Comparison of ENCODE assay signal across 8 mouse cellular contexts in the genomic region with DNA sequence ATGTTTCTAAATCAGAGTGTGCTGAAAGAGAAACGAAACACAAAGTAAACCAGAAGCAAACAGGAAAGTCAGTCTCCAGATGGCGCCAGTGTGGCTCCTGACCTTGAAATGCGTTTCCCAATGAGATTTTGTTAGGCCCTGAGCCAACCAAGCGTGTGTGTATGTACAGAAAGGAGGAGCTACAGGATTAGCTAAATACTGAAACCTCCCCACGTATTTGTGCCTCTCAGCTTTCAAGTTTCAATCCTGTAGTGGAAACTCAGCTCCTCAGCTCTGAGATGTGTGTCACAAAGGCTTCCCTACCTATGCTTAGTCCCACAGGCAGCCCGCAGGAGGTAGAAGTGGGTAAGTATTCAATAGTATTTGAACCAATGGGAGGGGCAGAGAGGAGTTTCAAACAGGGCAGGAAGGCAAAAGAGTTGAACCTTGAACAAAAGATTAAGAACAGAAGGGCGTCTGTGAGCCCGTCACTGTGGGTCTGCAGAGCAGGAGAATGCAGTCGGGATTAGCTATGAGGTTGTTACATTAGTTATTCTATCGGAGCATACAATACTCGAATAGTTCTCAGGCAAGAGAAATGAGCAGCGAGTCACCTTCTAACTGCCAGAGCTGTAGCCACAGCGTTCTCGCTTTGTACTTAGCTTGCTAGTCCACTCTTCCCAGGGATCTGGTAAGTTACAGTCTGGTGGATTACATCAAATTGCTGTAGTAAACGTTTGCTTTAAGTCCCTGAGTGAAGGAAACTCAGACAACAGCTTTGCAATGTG. TPM values are rescaled to one million over a fixed set of nuclear protein-coding genes. Genes with fewer than 3 reads are reported as not detected.
DNase-seq lines count a peak whose midpoint lies in the region; ATAC-seq lines count a peak whose summit lies in the region.

Gene Clec2d (plus strand): TSS at position 213 of the 767 bp plus-strand sequence.

- ATAC-seq in intestine, embryonic 15.5 days: peak; percentile 92
- ATAC-seq in midbrain, embryonic 12.5 days (ENCODE audit: low FRiP score, low read depth): peak; percentile 90

- peak; percentile 53 to 79 for DNase-seq in urinary bladder, adult 18-20 months (ENCODE audit: low spot score in 2 of 2)
- DNase-seq in urinary bladder, postnatal 10 days (ENCODE audit: low spot score): no peak
- peak; percentile 72 for DNase-seq in embryonic facial prominence, embryonic 10.5 days (ENCODE audit: low spot score)
- DNase-seq in gastrocnemius, postnatal 4 days (ENCODE audit: low spot score in 2 of 2): peak; percentile 45 to 81
- DNase-seq in limb, embryonic 10.5 days (ENCODE audit: low spot score): peak; percentile 43
- DNase-seq in skeletal muscle tissue, adult 2 months (ENCODE audit: low read depth, low spot score): peak; percentile 99

- H3K27me3 ChIP-seq in embryonic facial prominence, embryonic 10.5 days (replicated peaks; ENCODE audit: low read depth, poor library complexity, severe bottlenecking): no peaks in the 10 kb centered on the region
- H3K27me3 ChIP-seq in intestine, embryonic 15.5 days (replicated peaks): no peaks in the 10 kb centered on the region
- no peaks in the 10 kb centered on the region for H3K27me3 ChIP-seq in limb, embryonic 10.5 days (ENCODE audit: low read depth, poor library complexity, severe bottlenecking)
- H3K27me3 ChIP-seq in midbrain, embryonic 12.5 days: no peaks in the 10 kb centered on the region

- H3K4me2 ChIP-seq in intestine, embryonic 15.5 days (replicated peaks): peak within 1 kb of the TSS; percentile 41
- H3K4me2 ChIP-seq in midbrain, embryonic 12.5 days (replicated peaks): peak within 1 kb of the TSS; percentile 51

- no peaks in the 10 kb centered on the region for H3K36me3 ChIP-seq in embryonic facial prominence, embryonic 10.5 days (replicated peaks)
- 0 out of 2 replicates have a peak, but pooled peaks cover 5% of the 10 kb centered on the region for H3K36me3 ChIP-seq in intestine, embryonic 15.5 days
- no peaks in the 10 kb centered on the region for H3K36me3 ChIP-seq in limb, embryonic 10.5 days
- no peaks in the 10 kb centered on the region for H3K36me3 ChIP-seq in midbrain, embryonic 12.5 days

- peak within 1 kb of the TSS; percentile 62 for H3K9ac ChIP-seq in intestine, embryonic 15.5 days
- no peak within 1 kb of the TSS; the same call in 1 of the 2 replicates for H3K9ac ChIP-seq in midbrain, embryonic 12.5 days (replicated peaks)

- H3K4me1 ChIP-seq in embryonic facial prominence, embryonic 10.5 days: 0 out of 2 replicates have a peak, but pooled peaks cover 7% of the 10 kb centered on the region
- H3K4me1 ChIP-seq in intestine, embryonic 15.5 days (replicated peaks): 0 out of 2 replicates have a peak, but pooled peaks cover 2% of the 10 kb centered on the region
- 0 out of 2 replicates have a peak, but pooled peaks cover 5% of the 10 kb centered on the region for H3K4me1 ChIP-seq in limb, embryonic 10.5 days
- H3K4me1 ChIP-seq in midbrain, embryonic 12.5 days: peaks cover 9% of the 10 kb centered on the region; the same call in 1 of the 2 replicates

- peak within 1 kb of the TSS; percentile 86 for H3K27ac ChIP-seq in embryonic facial prominence, embryonic 10.5 days (replicated peaks)
- H3K27ac ChIP-seq in intestine, embryonic 15.5 days: peak within 1 kb of the TSS; percentile 91
- H3K27ac ChIP-seq in limb, embryonic 10.5 days: peak within 1 kb of the TSS; percentile 79
- H3K27ac ChIP-seq in midbrain, embryonic 12.5 days (replicated peaks): peak within 1 kb of the TSS; percentile 86

- H3K4me3 ChIP-seq in embryonic facial prominence, embryonic 10.5 days: peak within 1 kb of the TSS; percentile 52
- peak within 1 kb of the TSS; percentile 44 for H3K4me3 ChIP-seq in intestine, embryonic 15.5 days (replicated peaks)
- H3K4me3 ChIP-seq in limb, embryonic 10.5 days: peak within 1 kb of the TSS; percentile 39
- peak within 1 kb of the TSS; percentile 35 for H3K4me3 ChIP-seq in midbrain, embryonic 12.5 days

- WGBS in embryonic facial prominence, embryonic 10.5 days: 7% methylated on average over 15 of the region's 15 CpGs
- 4% methylated on average over 15 of the region's 15 CpGs for WGBS in intestine, embryonic 15.5 days
- WGBS in limb, embryonic 10.5 days: 22% methylated on average over 15 of the region's 15 CpGs
- WGBS in midbrain, embryonic 12.5 days: 2% methylated on average over 15 of the region's 15 CpGs

- H3K9me3 ChIP-seq in embryonic facial prominence, embryonic 10.5 days: no peaks in the 10 kb centered on the region
- H3K9me3 ChIP-seq in intestine, embryonic 15.5 days: no peaks in the 10 kb centered on the region
- no peaks in the 10 kb centered on the region for H3K9me3 ChIP-seq in limb, embryonic 10.5 days (replicated peaks)
- no peaks in the 10 kb centered on the region for H3K9me3 ChIP-seq in midbrain, embryonic 12.5 days

RNA-seq across cellular contexts. Expression of gene Clec2d, which starts in this region (rescaled TPM):
- polyA plus RNA-seq in embryonic facial prominence, embryonic 10.5 days (2016; fragmentation: Nextera tagmentation; extraction: Ambion mirVana): not detected in 2 replicates
- total RNA-seq in gastrocnemius, postnatal 4 days (2021): 10 to 100 TPM; 32.1 to 44.6 TPM
- polyA plus RNA-seq in intestine, embryonic 15.5 days (2015; fragmentation: Nextera tagmentation; extraction: Ambion mirVana): 0.80 and 0.90 TPM in 2 replicates
- not detected in 2 replicates for polyA plus RNA-seq in limb, embryonic 10.5 days (2016; fragmentation: Nextera tagmentation; extraction: Ambion mirVana)
- 0.14 TPM in 1 of 2 replicates, not detected in the other for polyA plus RNA-seq in midbrain, embryonic 12.5 days (2016; fragmentation: Nextera tagmentation; extraction: Ambion mirVana)

Comparison
In these comparisons a context has a peak if more than half of its experiments do, and no peak if none do; other contexts are left out.
1. Peak in DNase-seq, H3K4me3 ChIP-seq and H3K27ac ChIP-seq in embryonic facial prominence, embryonic 10.5 days; RNA of the gene not detected or under 1 TPM.
2. Peak in ATAC-seq, H3K4me3 ChIP-seq, H3K27ac ChIP-seq, H3K9ac ChIP-seq and H3K4me2 ChIP-seq in intestine, embryonic 15.5 days; RNA of the gene not detected or under 1 TPM.
3. Peak in DNase-seq, H3K4me3 ChIP-seq and H3K27ac ChIP-seq in limb, embryonic 10.5 days; RNA of the gene not detected or under 1 TPM.
4. Peak in ATAC-seq, H3K4me3 ChIP-seq, H3K27ac ChIP-seq and H3K4me2 ChIP-seq in midbrain, embryonic 12.5 days; RNA of the gene not detected or under 1 TPM.